Mouse (Mus musculus): ENCODE data around the gene Trio. TPM values are rescaled to one million over a fixed set of nuclear protein-coding genes. Genes with fewer than 3 reads are reported as not detected.
A peak's percentile ranks its signal among the peaks of the same experiment; 100 is the strongest.

Trio gene
- total and polyA plus RNA-seq, 2 experiments from 2014 or later, result 19.9 to 197 TPM

DNA sequence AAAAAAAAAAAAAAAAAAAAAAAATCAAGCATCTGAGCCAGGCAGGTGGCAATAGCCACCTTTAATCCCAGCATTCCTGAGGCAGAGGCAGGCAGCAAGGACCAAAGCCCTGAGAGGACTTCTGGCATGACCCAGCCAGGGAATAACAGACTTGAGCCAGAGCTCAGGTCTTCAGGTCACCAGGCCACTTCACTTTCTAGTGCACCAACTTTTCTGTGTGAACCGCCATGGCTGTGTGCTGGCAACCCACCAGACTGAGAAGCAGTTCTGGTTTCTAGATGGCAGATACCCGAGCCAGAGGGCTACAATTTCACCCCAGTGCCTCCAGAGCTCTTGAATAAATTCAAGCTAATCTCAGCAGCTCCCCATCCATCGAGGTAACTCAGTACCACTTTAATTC lies 104.9 kb downstream of the Trio start:
- H3K4me3 ChIP-seq (ENCODE audit: low read length), result no peak overlapping the region
- WGBS, result 29% methylated on average over 3 of the region's 3 CpGs

DNA sequence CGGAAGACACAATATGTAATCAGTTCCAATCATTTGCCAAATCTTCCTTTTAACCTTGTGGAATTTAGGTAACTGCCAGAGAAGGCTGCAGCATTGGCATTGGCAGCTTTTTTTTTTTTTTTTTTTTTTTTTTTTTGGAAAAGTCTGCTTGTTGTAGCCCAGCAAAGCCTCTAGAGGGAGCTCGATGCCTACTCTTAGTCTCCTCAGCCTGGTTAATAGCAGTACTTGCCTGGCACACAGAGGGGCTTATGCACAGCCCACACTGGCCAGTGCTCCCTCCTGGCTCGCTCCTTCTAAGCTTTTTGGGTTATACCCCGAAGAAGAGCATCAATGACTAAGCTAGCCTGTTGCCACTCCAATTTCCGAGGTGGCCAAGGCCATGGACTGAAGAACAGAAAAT lies 106.1 kb downstream of the Trio start:
- Histone ChIP-seq H3K27ac (0 out of 2 replicates have a peak overlapping the region, but pooled peaks have one; percentile 20), H3K9me3 (ENCODE audit: low read length) (no peaks in the 10 kb centered on the region), H3K4me2 (ENCODE audit: low read depth, low read length) (no peak overlapping the region), H3K9ac (replicated peaks; ENCODE audit: low read length) (no peak overlapping the region), H3K4me3 (ENCODE audit: low read length) (no peak overlapping the region), H3K4me1 (ENCODE audit: insufficient read depth, low read length) (peaks cover 19% of the 10 kb centered on the region), H3K27me3 (ENCODE audit: insufficient read depth, low read length) (no peaks in the 10 kb centered on the region), H3K36me3 (ENCODE audit: insufficient read depth, low read length) (no peaks in the 10 kb centered on the region)
- TF ChIP-seq CTCF (IDR thresholded peaks at IDR 0.05; ENCODE audit: low read depth), result peak; percentile 80
- WGBS, result 13% methylated on average over 5 of the region's 5 CpGs
- ATAC-seq, result peak; percentile 82
- peak; percentile 86 for DNase-seq (ENCODE audit: low spot score)

More for the DNA sequence above, 104.9 kb downstream of the Trio start:
- Histone ChIP-seq H3K27me3 (ENCODE audit: insufficient read depth, low read length) (no peaks in the 10 kb centered on the region), H3K9ac (replicated peaks; ENCODE audit: low read length) (0 out of 2 replicates have a peak overlapping the region, but pooled peaks have one; percentile 5), H3K9me3 (ENCODE audit: low read length) (no peaks in the 10 kb centered on the region), H3K27ac (no peak overlapping the region), H3K4me2 (ENCODE audit: low read depth, low read length) (no peak overlapping the region), H3K4me1 (ENCODE audit: insufficient read depth, low read length) (peaks cover 30% of the 10 kb centered on the region), H3K36me3 (ENCODE audit: insufficient read depth, low read length) (no peaks in the 10 kb centered on the region)
- ATAC-seq (no peak), DNase-seq (ENCODE audit: low spot score) (no peak)
- no peak for TF ChIP-seq CTCF (IDR thresholded peaks at IDR 0.05; ENCODE audit: low read depth)

DNA sequence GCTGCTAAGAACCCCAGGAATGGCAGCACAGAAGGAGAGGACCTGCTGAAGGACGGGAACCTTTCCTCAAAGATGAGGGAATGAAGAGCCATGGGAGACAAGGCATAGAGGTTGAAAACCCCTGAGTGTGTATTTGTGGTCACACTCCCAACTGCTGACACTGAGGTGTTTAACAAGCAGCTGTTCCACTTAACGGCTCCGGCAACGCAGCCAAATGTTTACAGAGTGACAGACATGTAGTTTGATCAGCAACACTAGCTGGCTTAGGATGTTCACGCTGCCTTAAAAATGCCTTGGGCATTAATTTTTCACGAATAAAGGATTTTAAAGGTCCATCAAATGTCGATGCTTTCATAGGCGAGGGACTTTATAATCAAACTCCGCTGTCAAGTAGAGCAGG lies 106.8 kb downstream of the Trio start:
- H3K36me3 ChIP-seq (ENCODE audit: insufficient read depth, low read length), result no peaks in the 10 kb centered on the region
- H3K4me2 ChIP-seq (ENCODE audit: low read depth, low read length), result no peak overlapping the region
- no peak overlapping the region for H3K27ac ChIP-seq
- H3K27me3 ChIP-seq (ENCODE audit: insufficient read depth, low read length), result no peaks in the 10 kb centered on the region
- no peak for ATAC-seq
- no peak for DNase-seq (ENCODE audit: low spot score)
- no peak overlapping the region for H3K4me3 ChIP-seq (ENCODE audit: low read length)
- 70% methylated on average over 9 of the region's 9 CpGs for WGBS
- H3K9me3 ChIP-seq (ENCODE audit: low read length), result no peaks in the 10 kb centered on the region
- no peak overlapping the region for H3K9ac ChIP-seq (replicated peaks; ENCODE audit: low read length)
- TF ChIP-seq CTCF (IDR thresholded peaks at IDR 0.05; ENCODE audit: low read depth), result no peak
- H3K4me1 ChIP-seq (ENCODE audit: insufficient read depth, low read length), result peaks cover 14% of the 10 kb centered on the region

DNA sequence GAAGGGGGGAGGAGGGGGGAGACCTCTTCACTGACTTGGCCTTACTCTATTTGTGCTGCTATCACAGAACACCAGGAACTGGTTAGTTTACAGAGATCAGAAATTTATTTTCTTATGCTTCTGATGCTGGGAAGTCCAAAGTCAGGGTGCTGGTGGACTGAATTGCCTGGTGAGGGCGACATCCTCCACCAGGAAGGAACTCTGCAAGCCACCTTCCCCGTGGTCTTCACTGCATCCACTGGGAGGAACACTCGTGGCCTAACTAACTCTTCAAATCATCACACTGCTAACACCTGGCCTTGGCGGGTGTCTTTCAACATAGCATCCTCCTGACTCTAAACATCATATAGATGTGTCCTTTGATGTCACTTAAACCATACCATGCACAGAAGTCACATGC lies 109.4 kb downstream of the Trio start:
- no peak overlapping the region for H3K27ac ChIP-seq
- no peak overlapping the region for H3K4me3 ChIP-seq (ENCODE audit: low read length)
- ATAC-seq, result no peak
- TF ChIP-seq CTCF (IDR thresholded peaks at IDR 0.05; ENCODE audit: low read depth), result peak; percentile 61
- no peak for DNase-seq (ENCODE audit: low spot score)
- H3K9me3 ChIP-seq (ENCODE audit: low read length), result no peaks in the 10 kb centered on the region
- H3K4me2 ChIP-seq (ENCODE audit: low read depth, low read length), result no peak overlapping the region
- H3K4me1 ChIP-seq (ENCODE audit: insufficient read depth, low read length), result peaks cover 4% of the 10 kb centered on the region; the same call in 1 of the 2 replicates
- H3K9ac ChIP-seq (replicated peaks; ENCODE audit: low read length), result no peak overlapping the region
- WGBS, result 57% methylated on average over 4 of the region's 4 CpGs
- H3K27me3 ChIP-seq (ENCODE audit: insufficient read depth, low read length), result no peaks in the 10 kb centered on the region
- H3K36me3 ChIP-seq (ENCODE audit: insufficient read depth, low read length), result no peaks in the 10 kb centered on the region

DNA sequence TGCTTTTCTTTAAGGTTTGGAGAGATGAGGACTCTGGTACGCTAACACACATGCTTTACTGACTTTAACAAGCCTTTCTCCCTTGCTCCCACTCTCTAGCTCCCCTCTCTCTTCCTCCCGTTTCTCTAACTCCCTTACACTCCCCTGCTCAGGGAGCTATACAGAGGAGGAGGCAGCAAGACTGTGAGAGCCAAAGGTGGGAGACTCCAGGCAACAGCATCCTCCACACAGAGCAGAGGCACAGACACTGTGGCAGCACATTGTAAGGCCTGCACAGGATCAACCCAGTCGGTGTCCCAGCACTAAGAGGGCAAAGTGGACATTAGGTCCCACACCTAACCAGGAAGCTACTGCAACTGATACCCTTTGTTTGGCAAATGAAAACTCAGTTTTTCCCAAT lies 112.6 kb downstream of the Trio start:
- WGBS, result 66% methylated on average over 3 of the region's 3 CpGs

DNA sequence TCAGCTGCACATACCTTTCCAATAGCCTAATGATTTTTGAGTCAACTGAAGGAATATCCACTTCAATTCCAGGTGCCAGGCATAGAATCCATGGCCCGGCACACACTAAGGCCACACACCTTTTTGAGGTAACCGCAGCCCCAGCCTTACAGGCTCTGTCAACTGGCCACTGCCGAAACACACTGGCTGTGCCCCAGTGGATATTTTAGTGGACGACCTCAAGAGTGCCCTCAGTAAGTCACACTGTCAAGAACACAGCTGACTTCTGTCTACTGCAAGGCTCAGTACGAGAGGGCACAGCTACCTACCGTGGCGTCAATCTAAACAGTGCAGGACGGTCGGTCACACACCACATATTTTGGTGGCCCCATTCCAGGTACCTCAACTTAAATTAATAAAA lies 114.5 kb downstream of the Trio start:
- Histone ChIP-seq H3K27me3 (ENCODE audit: insufficient read depth, low read length) (no peaks in the 10 kb centered on the region), H3K4me3 (ENCODE audit: low read length) (no peak overlapping the region), H3K4me2 (ENCODE audit: low read depth, low read length) (no peak overlapping the region), H3K4me1 (ENCODE audit: insufficient read depth, low read length) (no peaks in the 10 kb centered on the region), H3K27ac (no peak overlapping the region), H3K36me3 (ENCODE audit: insufficient read depth, low read length) (no peaks in the 10 kb centered on the region), H3K9me3 (ENCODE audit: low read length) (no peaks in the 10 kb centered on the region), H3K9ac (replicated peaks; ENCODE audit: low read length) (no peak overlapping the region)
- ATAC-seq (no peak), DNase-seq (ENCODE audit: low spot score) (no peak)
- no peak for TF ChIP-seq CTCF (IDR thresholded peaks at IDR 0.05; ENCODE audit: low read depth)
- 92% methylated on average over 9 of the region's 9 CpGs for WGBS

More for the DNA sequence above, 112.6 kb downstream of the Trio start:
- Histone ChIP-seq H3K27ac (no peak overlapping the region), H3K9me3 (ENCODE audit: low read length) (no peaks in the 10 kb centered on the region), H3K27me3 (ENCODE audit: insufficient read depth, low read length) (no peaks in the 10 kb centered on the region), H3K36me3 (ENCODE audit: insufficient read depth, low read length) (no peaks in the 10 kb centered on the region), H3K4me2 (ENCODE audit: low read depth, low read length) (no peak overlapping the region), H3K9ac (replicated peaks; ENCODE audit: low read length) (no peak overlapping the region), H3K4me3 (ENCODE audit: low read length) (no peak overlapping the region), H3K4me1 (ENCODE audit: insufficient read depth, low read length) (no peaks in the 10 kb centered on the region)
- DNase-seq (ENCODE audit: low spot score) (no peak), ATAC-seq (no peak)
- no peak for TF ChIP-seq CTCF (IDR thresholded peaks at IDR 0.05; ENCODE audit: low read depth)

DNA sequence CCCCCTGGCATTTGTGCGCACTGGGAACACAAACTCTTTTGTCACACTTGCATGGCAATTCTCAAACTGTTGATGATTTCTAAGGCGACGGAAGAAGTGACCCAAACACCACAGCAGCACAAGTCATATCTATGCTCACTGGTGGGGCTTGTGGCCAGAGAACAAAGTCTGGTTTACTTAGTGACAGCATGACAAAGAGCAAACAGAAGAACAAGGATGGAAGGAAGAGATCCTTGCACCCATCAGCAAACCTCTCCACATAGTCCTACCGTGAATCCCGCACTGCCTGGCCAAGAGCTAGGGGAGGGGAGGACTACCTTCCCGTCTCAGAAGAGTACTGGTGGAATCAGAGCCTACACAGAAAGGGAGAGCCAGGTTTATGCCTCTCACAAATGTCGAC lies 115.5 kb downstream of the Trio start:
- Histone ChIP-seq H3K36me3 (ENCODE audit: insufficient read depth, low read length) (no peaks in the 10 kb centered on the region), H3K9me3 (ENCODE audit: low read length) (no peaks in the 10 kb centered on the region), H3K9ac (replicated peaks; ENCODE audit: low read length) (no peak overlapping the region), H3K4me2 (ENCODE audit: low read depth, low read length) (no peak overlapping the region), H3K4me1 (ENCODE audit: insufficient read depth, low read length) (no peaks in the 10 kb centered on the region), H3K27ac (no peak overlapping the region), H3K4me3 (ENCODE audit: low read length) (no peak overlapping the region), H3K27me3 (ENCODE audit: insufficient read depth, low read length) (no peaks in the 10 kb centered on the region)
- DNase-seq (ENCODE audit: low spot score), result no peak
- no peak for TF ChIP-seq CTCF (IDR thresholded peaks at IDR 0.05; ENCODE audit: low read depth)
- WGBS, result 75% methylated on average over 7 of the region's 7 CpGs
- ATAC-seq, result peak; percentile 17; the same call in 1 of the 2 replicates

Measured in hindbrain, postnatal 0 days (tissue).